Mouse (Mus musculus): ENCODE results near the gene Tnip1. TPM values are rescaled to one million over a fixed set of nuclear protein-coding genes. Genes with fewer than 3 reads are reported as not detected.
A peak's percentile ranks its signal among the peaks of the same experiment; 100 is the strongest.

Tnip1 gene
- polyA plus RNA-seq, 2 experiments from 2014 or later = 81.5 to 98.2 TPM

GRCm38 (mm10) chr11:54871831-54872537 lies 90.7 kb downstream of the Tnip1 start:
- ATAC-seq = no peak

GRCm38 (mm10) chr11:54869318-54869717 lies 93.4 kb downstream of the Tnip1 start:
- ATAC-seq = no peak

GRCm38 (mm10) chr11:54868445-54868844 lies 94.3 kb downstream of the Tnip1 start:
- ATAC-seq = no peak

- ATAC-seq = no peak
Measured at GRCm38 (mm10) chr11:54867903-54868434, 94.7 kb downstream of the Tnip1 start.

- ATAC-seq = no peak
Measured at GRCm38 (mm10) chr11:54867049-54867385, 95.7 kb downstream of the Tnip1 start.

GRCm38 (mm10) chr11:54866119-54867048 lies 96.3 kb downstream of the Tnip1 start, which contains the start of gene Hint1:
Gene Hint1 (plus strand): TSS chr11:54866383.
- ATAC-seq = peak; percentile 77

GRCm38 (mm10) chr11:54865330-54866085 lies 97.2 kb downstream of the Tnip1 start:
- no peak for ATAC-seq

- ATAC-seq = no peak
Measured at GRCm38 (mm10) chr11:54862621-54863520, 99.8 kb downstream of the Tnip1 start.

- no peak for ATAC-seq
Measured at GRCm38 (mm10) chr11:54861471-54862420, 101.0 kb downstream of the Tnip1 start.

Other genes with a start within 250 kb of the Tnip1 start
- gene Cdc42se2, start 175.2 kb downstream of the Tnip1 start, polyA plus RNA-seq (2017; shearing (Covaris generic)) = 100 to 1,000 TPM; 286 to 321 TPM
- gene Lyrm7, start 102.0 kb downstream of the Tnip1 start, polyA plus RNA-seq (2017; shearing (Covaris generic)) = 1 to 10 TPM; 2.4 to 3.7 TPM
- gene Hint1, start 96.5 kb downstream of the Tnip1 start, polyA plus RNA-seq (2017; shearing (Covaris generic)) = 100 to 1,000 TPM; 601 to 656 TPM
- gene Gpx3, start 60.5 kb downstream of the Tnip1 start, polyA plus RNA-seq (2017; shearing (Covaris generic)) = 1 to 10 TPM in 1 of 2 experiments, under 1 TPM in 1; 0.90 to 1.1 TPM
- 100 to 1,000 TPM; 447 to 527 TPM for gene Anxa6, start 70.5 kb upstream of the Tnip1 start, polyA plus RNA-seq (2017; shearing (Covaris generic))
- 10 to 100 TPM; 78.6 to 85.9 TPM for gene Ccdc69, start 115.2 kb upstream of the Tnip1 start, polyA plus RNA-seq (2017; shearing (Covaris generic))
- 100 to 1,000 TPM; 152 to 191 TPM for gene Gm2a, start 135.2 kb upstream of the Tnip1 start, polyA plus RNA-seq (2017; shearing (Covaris generic))
- 1 to 10 TPM in 1 of 2 experiments, under 1 TPM in 1; 0.36 to 1.2 TPM for gene Slc36a3, start 188.8 kb upstream of the Tnip1 start, polyA plus RNA-seq (2017; shearing (Covaris generic))
- gene Slc36a2, start 222.2 kb upstream of the Tnip1 start, polyA plus RNA-seq (2017; shearing (Covaris generic)) = under 1 TPM in 1 of 2 experiments, not detected in 1; 0.37 TPM
- 1 to 10 TPM; 2.3 to 2.5 TPM for gene Slc36a1, start 241.4 kb upstream of the Tnip1 start, polyA plus RNA-seq (2017; shearing (Covaris generic))